Mouse (Mus musculus) forebrain, embryonic 16.5 days (tissue): Measurements from ENCODE around the gene Epha4. TPM values are rescaled to one million over a fixed set of nuclear protein-coding genes. Genes with fewer than 3 reads are reported as not detected.

Experiments used
- ATAC-seq: fragments of 200-750 bp; cut with Nextera tagmentation; 2 replicates; pipeline ENCODE4 v1.8.0; 2017; ENCODE audit warnings: mild to moderate bottlenecking, moderate library complexity
- H3K27ac ChIP-seq: fragments of 300-500 bp; sonication (generic); 2 replicates; pipeline ENCODE4 v1.5.1; 2014; ENCODE audit warnings: low read length, control low read depth
- H3K27me3 ChIP-seq: fragments of 300-500 bp; sonication (generic); replicated peaks from 2 replicates; pipeline ENCODE4 v1.6.1; 2014; ENCODE audit warnings: low read length; ENCODE audit not compliant: control insufficient read depth, insufficient read depth
- H3K36me3 ChIP-seq: fragments of 300-500 bp; sonication (generic); 2 replicates; pipeline ENCODE4 v1.6.1; 2014; ENCODE audit not compliant: control insufficient read depth, insufficient read depth
- H3K4me1 ChIP-seq: fragments of 300-500 bp; sonication (generic); replicated peaks from 2 replicates; pipeline ENCODE4 v1.6.1; 2014; ENCODE audit warnings: low read length; ENCODE audit not compliant: control insufficient read depth, insufficient read depth
- H3K4me2 ChIP-seq: fragments of 300-500 bp; sonication (generic); 2 replicates; pipeline ENCODE4 v1.6.1; 2014; ENCODE audit warnings: mild to moderate bottlenecking, low read length, control low read depth
- H3K4me3 ChIP-seq: fragments of 300-500 bp; sonication (generic); replicated peaks from 2 replicates; pipeline ENCODE4 v1.5.1; 2014; ENCODE audit warnings: mild to moderate bottlenecking, low read length, control low read depth
- H3K9ac ChIP-seq: fragments of 300-500 bp; sonication (generic); replicated peaks from 2 replicates; pipeline ENCODE4 v1.6.1; 2014; ENCODE audit warnings: low read depth, low read length, control low read depth
- H3K9me3 ChIP-seq: fragments of 300-500 bp; sonication (generic); 2 replicates; pipeline ENCODE4 v1.6.1; 2016; ENCODE audit warnings: low read length; ENCODE audit not compliant: control insufficient read depth
- WGBS: fragments of 180-500 bp; shearing (Covaris S2); extraction: QIAGEN DNeasy Blood & Tissue Kit; methylation state at CpG from one replicate; pipeline ENCODE4 v1.1.7; 2014; 5-methylcytosine and 5-hydroxymethylcytosine counted together
- polyA plus RNA-seq: library from polyadenylated mRNA; unstranded; fragments of >200 nt; fragmentation: Nextera tagmentation; extraction: Ambion mirVana; gene quantifications from 2 replicates; pipeline ENCODE4 v1.2.1, GENCODE M21; 2015

The Epha4 gene
- 76.4 and 89.5 TPM in 2 replicates for polyA plus RNA-seq

GRCm38 (mm10) chr1:77514963-77515650, at the start of gene Epha4:
TSS of gene Epha4 (minus strand) at chr1:77515088.
- peaks cover 24% of the 10 kb centered on the region for H3K4me1 ChIP-seq

GRCm38 (mm10) chr1:77556199-77556598, 41.3 kb upstream of the Epha4 start:
- 27% methylated on average over 3 of the region's 3 CpGs for WGBS
- Histone ChIP-seq H3K9ac (no peak overlapping the region), H3K4me3 (no peak overlapping the region), H3K4me1 (peaks cover 8% of the 10 kb centered on the region), H3K9me3 (no peaks in the 10 kb centered on the region), H3K27me3 (no peaks in the 10 kb centered on the region), H3K27ac (no peak overlapping the region), H3K36me3 (no peaks in the 10 kb centered on the region), H3K4me2 (no peak overlapping the region)
- no peak for ATAC-seq

More at GRCm38 (mm10) chr1:77514963-77515650, at the start of gene Epha4:
- peak; percentile 93 for ATAC-seq
- Histone ChIP-seq H3K9me3 (no peaks in the 10 kb centered on the region), H3K27me3 (no peaks in the 10 kb centered on the region), H3K4me2 (peak within 1 kb of the TSS; percentile 94), H3K9ac (peak within 1 kb of the TSS; percentile 83), H3K4me3 (peak within 1 kb of the TSS; percentile 82), H3K36me3 (no peaks in the 10 kb centered on the region), H3K27ac (peak within 1 kb of the TSS; percentile 97)
- WGBS: under 1% methylated on average over 40 of the region's 40 CpGs

DNA sequence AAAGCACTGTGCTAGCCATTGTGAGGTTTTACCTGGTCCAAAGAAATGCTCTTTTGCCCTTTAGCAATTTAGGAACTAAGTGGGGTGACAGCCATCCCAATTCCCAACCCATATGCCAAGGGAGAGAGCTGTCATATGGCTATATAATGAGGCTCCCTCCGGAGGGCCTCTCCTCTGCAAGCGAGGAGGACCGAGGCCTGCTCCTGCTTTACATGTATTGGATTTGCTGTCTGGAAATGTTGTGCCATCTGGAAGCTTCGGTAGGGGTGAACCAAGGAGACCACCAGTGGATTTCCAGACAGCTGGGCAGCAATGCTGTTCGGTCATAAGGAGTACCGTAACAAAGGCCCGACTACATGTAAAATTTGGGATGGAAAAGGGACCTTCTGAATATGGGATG, 37.0 kb upstream of the Epha4 start:
- no peak for ATAC-seq
- H3K27ac ChIP-seq: no peak overlapping the region

DNA sequence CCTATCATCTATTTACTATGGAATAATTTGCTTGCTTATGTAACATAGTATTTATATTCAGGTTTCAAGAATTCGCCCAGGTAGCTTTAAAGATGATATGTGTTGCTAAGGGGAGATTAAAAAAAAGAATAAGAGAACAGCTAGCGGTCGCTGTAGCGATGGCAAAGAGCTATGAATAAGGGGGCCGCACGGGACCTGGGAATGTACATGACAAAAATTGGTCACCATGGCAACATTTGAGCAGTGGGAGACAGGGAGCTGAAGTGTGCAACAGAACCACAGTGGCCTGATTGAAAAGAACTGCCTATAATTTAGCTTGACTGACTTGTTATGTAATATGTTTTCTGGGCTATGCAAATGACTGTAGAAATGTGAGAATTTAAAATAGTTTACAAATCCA, 30.8 kb upstream of the Epha4 start:
- ATAC-seq: peak; percentile 95
- H3K9ac ChIP-seq: no peak overlapping the region
- WGBS: 4% methylated on average over 6 of the region's 6 CpGs
- H3K27me3 ChIP-seq: no peaks in the 10 kb centered on the region
- H3K36me3 ChIP-seq: no peaks in the 10 kb centered on the region
- no peaks in the 10 kb centered on the region for H3K9me3 ChIP-seq
- H3K27ac ChIP-seq: no peak overlapping the region
- H3K4me2 ChIP-seq: peak overlapping the region; percentile 35
- no peak overlapping the region for H3K4me3 ChIP-seq
- H3K4me1 ChIP-seq: peaks cover 25% of the 10 kb centered on the region

More for the DNA sequence above, 37.0 kb upstream of the Epha4 start:
- Histone ChIP-seq H3K4me3 (no peak overlapping the region), H3K9ac (no peak overlapping the region), H3K4me1 (peaks cover 8% of the 10 kb centered on the region), H3K27me3 (no peaks in the 10 kb centered on the region), H3K9me3 (no peaks in the 10 kb centered on the region), H3K36me3 (no peaks in the 10 kb centered on the region), H3K4me2 (no peak overlapping the region)
- 81% methylated on average over 7 of the region's 7 CpGs for WGBS

DNA sequence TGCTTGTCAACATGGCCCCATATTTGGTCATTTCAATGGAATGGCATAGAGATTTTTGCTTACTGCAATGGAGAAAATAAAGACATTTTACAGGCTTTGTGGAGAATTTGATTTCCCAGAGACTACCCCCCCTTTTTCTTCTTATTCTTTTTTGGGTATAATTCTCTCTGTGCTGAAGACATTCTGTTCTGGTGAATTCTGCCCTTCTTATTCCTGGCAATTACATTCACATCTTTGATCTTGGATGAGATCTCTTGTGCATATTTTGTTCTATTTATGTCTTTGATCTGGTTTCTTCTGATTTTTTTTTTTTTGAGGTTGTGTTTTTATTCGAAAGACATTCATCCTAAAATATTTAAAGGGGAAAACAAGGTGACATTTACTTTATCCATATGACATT, 30.1 kb upstream of the Epha4 start:
- Histone ChIP-seq H3K27ac (peak overlapping the region; percentile 41), H3K9me3 (no peaks in the 10 kb centered on the region), H3K4me1 (peaks cover 25% of the 10 kb centered on the region), H3K36me3 (no peaks in the 10 kb centered on the region), H3K27me3 (no peaks in the 10 kb centered on the region), H3K4me3 (no peak overlapping the region), H3K9ac (no peak overlapping the region), H3K4me2 (no peak overlapping the region; the same call in 1 of the 2 replicates)
- ATAC-seq: no peak
- WGBS: 68% methylated on average over 1 of the region's 1 CpGs

DNA sequence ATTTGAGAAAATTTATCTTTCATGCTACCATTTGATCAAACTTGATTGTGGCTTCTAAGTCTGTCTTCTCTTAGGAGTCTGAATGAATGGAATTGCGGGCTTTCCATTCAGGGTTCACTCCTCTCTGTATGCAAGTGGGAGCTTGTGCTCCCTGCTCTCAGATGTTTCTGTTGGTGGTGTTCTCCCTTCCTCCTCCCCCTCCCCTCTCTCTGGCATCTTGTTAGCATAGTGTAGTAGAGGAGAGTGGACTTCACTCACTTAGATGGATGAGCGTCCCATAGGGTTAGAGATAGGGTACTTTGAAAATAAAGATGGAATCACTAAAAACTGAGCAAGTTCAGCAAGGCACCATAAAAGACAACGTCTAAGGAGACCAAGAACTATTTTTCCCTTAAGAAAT, 29.4 kb upstream of the Epha4 start:
- H3K9ac ChIP-seq: no peak overlapping the region
- no peaks in the 10 kb centered on the region for H3K9me3 ChIP-seq
- no peak overlapping the region for H3K4me3 ChIP-seq
- no peak for ATAC-seq
- no peak overlapping the region for H3K4me2 ChIP-seq
- peaks cover 28% of the 10 kb centered on the region for H3K4me1 ChIP-seq
- no peak overlapping the region for H3K27ac ChIP-seq
- no peaks in the 10 kb centered on the region for H3K36me3 ChIP-seq
- WGBS: 34% methylated on average over 3 of the region's 3 CpGs
- no peaks in the 10 kb centered on the region for H3K27me3 ChIP-seq

DNA sequence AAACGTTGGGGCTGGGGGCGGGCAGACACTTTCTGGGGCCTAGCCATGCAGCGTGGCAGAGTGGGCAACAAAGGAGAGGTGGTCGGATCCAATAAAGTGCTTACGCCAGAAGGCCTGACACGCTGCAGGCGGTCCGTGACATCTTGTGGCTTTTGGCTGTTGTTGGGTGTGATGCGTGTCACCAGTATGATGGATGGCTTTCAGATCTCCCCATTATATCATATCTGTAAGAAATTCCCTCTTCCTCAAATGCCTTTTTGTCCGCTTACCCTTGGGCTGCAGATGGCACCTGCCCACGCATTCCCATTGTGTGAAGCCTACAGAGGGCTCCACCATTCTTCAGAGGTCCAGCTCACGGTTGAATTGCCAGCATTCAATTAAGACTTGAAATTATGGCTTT, 25.1 kb upstream of the Epha4 start:
- Histone ChIP-seq H3K9me3 (no peaks in the 10 kb centered on the region), H3K36me3 (no peaks in the 10 kb centered on the region), H3K4me1 (peaks cover 14% of the 10 kb centered on the region), H3K27me3 (no peaks in the 10 kb centered on the region), H3K27ac (no peak overlapping the region), H3K9ac (no peak overlapping the region), H3K4me2 (no peak overlapping the region), H3K4me3 (no peak overlapping the region)
- WGBS: 68% methylated on average over 12 of the region's 12 CpGs
- ATAC-seq: no peak

DNA sequence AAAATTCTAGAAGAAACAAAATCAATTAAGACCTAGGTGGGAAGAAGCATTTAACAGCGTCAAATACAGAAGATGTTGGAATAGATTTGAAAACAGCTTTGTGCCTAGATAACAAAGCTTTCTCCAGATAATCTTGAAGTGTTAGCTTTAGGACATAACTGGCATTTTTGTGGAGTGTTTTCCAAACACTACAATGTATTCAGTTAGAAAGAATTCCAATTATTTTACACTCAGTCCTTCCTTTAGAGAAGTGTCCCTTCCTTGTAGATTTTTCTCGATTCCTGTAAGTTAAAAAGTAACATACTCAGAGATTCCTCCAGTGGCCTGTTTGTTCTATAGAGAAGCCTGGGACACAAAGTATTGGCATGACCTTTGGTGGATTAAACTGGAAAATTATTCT, 23.7 kb upstream of the Epha4 start:
- 72% methylated on average over 2 of the region's 2 CpGs for WGBS
- no peak overlapping the region for H3K27ac ChIP-seq
- H3K4me3 ChIP-seq: no peak overlapping the region
- no peaks in the 10 kb centered on the region for H3K36me3 ChIP-seq
- ATAC-seq: no peak
- no peaks in the 10 kb centered on the region for H3K9me3 ChIP-seq
- H3K4me1 ChIP-seq: peaks cover 5% of the 10 kb centered on the region; the same call in 1 of the 2 replicates
- no peaks in the 10 kb centered on the region for H3K27me3 ChIP-seq
- H3K9ac ChIP-seq: no peak overlapping the region
- H3K4me2 ChIP-seq: no peak overlapping the region

DNA sequence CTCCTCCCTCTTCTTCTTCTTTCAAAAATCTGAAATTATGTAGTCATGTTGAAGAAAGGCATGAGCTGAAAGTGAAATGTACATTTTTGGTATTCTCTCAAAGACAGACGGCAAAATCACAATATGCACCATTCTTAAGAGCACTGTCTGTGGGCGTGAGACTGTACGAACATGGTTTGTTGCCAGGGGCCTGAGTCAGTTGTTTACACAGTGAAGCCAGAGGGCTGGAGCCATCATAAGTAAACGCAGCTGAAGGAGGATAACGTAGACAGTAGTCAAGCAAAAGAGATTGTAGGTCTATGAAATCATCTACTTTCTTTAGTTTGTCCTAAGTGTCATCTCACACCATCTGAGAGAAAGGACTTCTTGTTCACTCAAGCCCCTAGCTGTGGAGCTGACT, 21.0 kb upstream of the Epha4 start:
- H3K4me3 ChIP-seq: no peak overlapping the region
- H3K27me3 ChIP-seq: no peaks in the 10 kb centered on the region
- 86% methylated on average over 5 of the region's 5 CpGs for WGBS
- H3K9ac ChIP-seq: no peak overlapping the region
- H3K4me1 ChIP-seq: peaks cover 16% of the 10 kb centered on the region
- no peaks in the 10 kb centered on the region for H3K36me3 ChIP-seq
- ATAC-seq: no peak
- no peaks in the 10 kb centered on the region for H3K9me3 ChIP-seq
- no peak overlapping the region for H3K27ac ChIP-seq
- H3K4me2 ChIP-seq: no peak overlapping the region
